Mouse (Mus musculus) MN1 (cell line): ENCODE data around the gene Cox5a.

Source experiments
- DNase-seq: peaks from one replicate; pipeline ENCODE4 v3.0.0-alpha.2; 2016; ENCODE audit warnings: low spot score

Gene Cox5a

DNA sequence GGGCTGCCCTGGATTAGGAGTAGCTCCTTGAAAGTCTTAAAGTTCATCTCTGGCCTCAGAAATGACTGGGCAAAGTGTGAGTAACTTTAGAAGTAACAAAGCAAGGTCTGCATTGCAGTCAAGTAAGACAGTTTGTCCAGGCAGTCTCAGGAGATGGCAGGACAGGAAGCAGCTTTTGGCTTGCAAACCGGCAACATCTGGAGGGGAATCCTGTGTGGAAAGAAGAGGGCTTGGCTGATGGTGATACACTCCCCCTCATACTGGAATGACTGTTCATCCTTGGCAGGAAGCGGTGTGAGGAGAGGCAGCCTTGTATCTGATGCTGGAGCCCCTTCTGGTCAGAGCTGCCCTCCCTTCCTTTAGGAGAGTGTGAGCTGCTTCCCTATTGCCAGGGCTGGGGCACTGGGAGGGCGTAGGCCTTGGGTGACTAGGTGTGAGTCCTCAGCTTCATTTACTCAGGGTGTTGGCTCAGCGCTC lies 41.9 kb downstream of the Cox5a start:
- no peak for DNase-seq

DNA sequence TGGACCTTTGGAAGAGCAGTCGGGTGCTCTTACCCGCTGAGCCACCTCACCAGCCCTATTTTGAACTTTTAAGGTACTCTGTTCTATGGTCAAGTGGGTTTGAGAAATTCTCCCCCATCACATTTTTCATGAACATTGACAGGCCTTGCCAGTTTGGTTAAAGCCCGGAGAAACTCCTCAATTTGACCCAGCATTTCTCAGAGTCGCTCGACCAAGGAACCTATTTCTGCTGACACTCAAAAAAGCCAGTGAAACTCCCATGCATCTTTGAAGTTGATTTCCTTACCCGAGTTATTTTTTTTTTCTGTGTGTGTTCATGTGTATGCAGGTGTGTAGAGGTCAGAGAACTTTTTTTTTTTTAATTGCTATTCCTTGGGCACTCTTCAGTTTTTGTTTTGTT lies 43.5 kb downstream of the Cox5a start:
- no peak for DNase-seq

- peak; percentile 33 for DNase-seq
These were observed 44.7 kb downstream of the Cox5a start for GRCm38 (mm10) chr9:57565741-57566221.

DNA sequence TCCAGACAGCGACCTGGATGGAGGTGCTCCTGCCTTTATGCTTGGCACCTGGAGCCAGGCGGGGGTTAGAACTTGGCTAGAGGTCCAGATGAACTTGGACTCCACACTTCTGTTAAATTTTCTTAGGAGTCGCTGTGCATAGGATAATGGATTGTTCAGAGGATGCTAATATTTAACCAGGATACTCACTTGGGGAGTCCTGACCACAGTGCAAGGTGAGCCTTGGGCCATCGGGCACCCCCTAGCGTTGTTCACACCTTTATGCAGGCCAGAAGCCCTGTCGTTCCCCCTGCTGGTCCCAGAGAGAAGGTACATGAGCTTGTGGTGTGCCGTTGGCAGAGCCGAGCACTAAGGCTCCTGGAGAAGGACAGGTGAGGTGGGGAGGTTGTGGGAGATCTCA lies 45.8 kb downstream of the Cox5a start:
- DNase-seq: no peak

DNA sequence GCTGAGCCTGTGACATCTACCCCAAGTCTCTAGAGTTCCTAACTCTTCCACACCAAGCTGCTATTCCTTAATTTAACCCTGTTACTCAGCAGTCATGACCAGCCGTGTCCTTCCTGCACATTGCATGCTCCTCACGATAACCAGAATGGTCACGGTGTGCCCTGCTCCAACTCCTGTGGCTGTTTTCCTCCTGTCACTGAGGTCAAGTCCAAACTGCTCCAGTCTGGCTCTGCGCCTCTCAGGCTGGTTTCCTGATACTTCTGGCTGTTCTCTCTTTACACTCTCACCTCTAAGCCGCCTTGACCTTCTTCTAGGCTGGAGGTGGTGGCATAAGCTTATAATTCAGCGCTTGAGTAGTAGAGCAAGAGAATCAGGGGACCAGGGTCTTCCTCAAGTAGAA lies 47.4 kb downstream of the Cox5a start:
- no peak for DNase-seq

DNA sequence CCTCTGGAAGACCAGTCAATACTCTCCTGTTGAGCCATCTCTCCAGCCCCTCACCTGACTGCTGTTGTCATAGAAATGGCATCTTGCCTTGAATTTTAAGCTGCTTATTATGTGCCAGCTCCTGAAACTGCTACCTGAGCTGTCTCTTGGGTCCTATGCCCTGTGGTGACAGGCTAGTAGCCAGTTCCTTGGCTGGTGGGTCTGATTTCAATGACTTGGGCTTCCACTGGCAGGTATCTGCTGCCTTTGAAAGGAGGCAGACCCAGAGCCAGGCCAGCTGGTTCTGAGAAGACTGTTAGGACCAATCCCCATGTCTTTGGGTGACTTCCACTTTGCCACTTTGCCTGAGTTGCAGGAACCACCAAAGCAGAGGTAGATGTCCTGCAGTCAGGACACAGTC lies 53.3 kb downstream of the Cox5a start:
- DNase-seq: no peak

- no peak for DNase-seq
These were observed 54.5 kb downstream of the Cox5a start for GRCm38 (mm10) chr9:57575577-57575976.

- no peak for DNase-seq
These were observed 56.2 kb downstream of the Cox5a start for GRCm38 (mm10) chr9:57577144-57577849.
